Mouse (Mus musculus): Measurements from ENCODE around the gene Ubald2.

Gene Ubald2

DNA sequence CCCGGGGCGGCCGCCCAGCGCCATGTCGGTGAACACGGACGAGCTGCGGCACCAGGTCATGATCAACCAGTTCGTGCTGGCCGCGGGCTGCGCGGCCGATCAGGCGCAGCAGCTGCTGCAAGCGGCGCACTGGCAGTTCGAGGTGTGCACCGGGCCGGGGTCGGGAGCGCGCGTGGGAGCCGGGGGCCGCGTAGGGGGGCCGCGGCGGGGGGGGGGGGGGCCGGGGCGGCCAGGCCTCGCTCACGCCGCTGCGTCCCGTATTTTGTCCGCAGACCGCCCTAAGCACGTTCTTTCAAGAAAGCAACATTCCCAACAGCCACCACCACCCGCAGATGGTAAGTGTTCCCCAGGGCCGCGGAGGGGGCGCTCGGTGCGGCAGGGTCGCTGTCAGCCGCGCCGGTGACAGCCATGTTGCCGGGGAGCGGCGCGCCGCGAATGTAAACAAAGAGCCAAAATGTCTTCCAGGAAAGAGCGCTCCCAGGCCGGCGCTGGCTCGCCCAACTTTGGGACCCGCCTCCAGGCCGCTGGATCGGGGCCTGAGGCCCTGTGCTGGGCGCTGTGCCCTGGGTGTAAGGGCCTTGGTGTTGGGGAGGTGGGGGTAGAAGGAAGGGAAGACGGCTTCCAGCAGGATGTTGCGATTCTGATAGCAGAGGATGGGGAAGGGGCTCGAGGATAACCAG lies 533 bp downstream of the Ubald2 start:
- DNase-seq (ENCODE audit: low spot score in 2 of 2): peak in 1 of 2 experiments; percentile 41

DNA sequence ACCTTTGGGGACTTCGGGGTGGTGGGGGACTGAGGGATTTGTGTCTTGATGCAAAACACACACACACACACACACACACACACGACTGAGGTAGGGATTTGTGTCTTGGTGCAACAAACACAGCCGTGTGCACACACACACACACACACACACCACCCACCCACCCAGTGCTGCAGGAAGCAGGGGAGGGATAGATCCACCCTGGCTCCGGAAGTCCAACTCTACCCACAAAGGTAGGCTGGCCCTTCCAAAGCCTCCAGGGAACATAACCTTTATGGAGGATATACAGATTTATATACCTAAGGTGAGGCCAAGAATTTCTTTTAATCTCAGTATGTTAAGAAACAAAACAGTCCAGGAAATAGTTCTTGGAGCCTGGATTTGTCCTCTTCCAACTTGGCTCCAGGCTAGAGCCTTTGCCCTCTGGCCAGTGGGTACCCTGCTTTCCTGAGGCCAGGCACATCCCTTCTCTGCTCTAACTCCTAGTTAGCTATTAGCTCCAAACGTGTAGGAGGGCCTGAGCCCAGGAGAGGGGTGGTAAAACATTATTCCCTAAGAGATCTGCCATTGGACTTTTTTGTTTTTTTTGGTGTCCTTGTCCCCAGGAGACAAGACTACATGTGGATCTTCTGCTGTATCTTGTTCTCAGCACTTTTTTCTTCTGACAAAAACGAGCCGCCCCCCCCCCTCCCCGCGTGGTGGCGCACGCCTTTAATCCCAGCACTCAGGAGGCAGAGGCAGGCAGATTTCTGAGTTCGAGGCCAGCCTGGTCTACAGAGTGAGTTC lies 1.3 kb downstream of the Ubald2 start:
- no peak for DNase-seq (ENCODE audit: low spot score in 2 of 2)

DNA sequence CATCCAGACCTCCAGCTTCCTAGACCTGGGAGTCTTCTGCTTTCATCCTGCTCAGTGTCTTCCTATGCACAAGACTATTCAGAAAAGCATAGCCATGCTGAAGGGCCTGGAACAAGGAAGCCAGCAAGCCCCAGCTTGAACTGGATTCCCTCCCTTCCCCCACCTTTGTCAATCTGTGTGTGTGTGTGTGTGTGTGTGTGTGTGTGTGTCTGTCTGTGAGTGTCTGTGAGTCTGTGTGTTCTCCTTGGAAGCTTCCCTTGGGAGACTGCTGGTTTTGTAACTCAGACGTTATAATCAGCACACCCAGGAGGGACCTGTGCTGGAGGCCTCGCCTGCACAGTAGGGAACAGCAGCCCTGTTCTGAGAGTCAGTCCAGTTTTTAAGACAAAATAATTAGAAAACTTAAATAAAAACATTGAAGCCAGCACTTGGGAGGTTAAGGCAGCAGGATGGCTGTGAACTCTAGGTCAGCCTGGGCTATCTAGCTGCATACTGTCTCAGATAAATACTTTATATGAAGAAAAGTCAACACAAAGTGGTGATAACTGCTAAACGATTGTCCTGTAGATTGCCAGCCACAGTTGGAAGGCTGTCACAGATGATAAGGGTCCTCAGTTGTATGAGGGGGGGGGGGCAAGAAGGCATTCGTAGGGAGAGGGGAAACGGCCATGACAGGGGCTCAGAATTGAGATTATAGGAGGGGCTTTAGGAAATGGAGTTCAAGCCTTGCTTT lies 2.3 kb downstream of the Ubald2 start:
- DNase-seq (ENCODE audit: low spot score in 2 of 2): no peak

DNA sequence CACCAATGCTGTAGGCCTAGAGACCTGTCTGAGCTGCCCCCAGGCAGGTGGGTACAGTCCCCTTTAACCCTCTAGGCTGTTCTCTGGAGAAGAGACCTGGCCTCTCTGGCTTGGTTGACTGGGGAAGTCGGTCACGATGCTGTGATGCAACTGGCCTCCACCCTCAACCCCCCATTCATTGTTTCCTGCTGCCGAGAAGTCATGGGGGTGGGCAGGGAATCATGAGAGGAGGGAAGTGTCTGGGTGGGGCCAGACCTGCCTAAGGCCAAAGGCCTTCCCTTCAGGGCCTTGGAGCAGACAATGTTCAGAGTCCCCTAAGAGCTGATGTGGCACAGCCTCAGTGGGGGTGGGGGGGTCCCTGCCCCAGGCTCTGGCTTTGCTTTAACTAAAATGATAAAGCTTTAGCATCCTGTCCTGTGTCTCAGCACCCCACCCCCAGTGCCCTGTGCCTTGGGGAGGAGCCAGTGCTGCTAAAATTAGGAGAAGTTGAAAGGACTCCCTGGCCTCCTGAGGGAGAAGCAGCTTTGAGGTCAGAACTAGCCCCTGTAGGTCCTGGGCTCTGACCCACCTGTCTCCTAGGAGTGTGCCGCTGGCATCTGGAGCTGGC lies 2.9 kb downstream of the Ubald2 start:
- no peak for DNase-seq (ENCODE audit: low spot score in 2 of 2)

DNA sequence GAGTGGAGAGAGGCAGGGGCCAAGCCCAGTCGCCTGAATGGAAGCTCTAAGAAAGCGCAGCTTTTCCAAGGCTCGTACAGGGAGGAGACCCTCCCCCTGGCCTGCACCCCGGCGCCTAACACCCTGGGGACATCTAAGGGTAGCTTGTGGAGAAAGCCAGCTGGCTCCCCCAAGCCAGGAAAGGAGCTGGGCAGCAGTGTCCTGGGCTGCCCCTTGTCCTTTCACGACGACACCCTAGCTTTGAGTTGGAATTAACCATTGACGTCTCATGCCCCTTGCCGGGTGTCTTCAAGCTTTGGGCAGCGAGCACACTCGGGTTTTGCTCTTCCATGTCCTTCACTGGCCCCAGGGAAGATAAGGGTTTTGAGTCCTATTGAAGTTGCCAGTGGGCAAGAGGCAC lies 3.6 kb downstream of the Ubald2 start:
- DNase-seq (ENCODE audit: low spot score in 2 of 2): no peak

DNA sequence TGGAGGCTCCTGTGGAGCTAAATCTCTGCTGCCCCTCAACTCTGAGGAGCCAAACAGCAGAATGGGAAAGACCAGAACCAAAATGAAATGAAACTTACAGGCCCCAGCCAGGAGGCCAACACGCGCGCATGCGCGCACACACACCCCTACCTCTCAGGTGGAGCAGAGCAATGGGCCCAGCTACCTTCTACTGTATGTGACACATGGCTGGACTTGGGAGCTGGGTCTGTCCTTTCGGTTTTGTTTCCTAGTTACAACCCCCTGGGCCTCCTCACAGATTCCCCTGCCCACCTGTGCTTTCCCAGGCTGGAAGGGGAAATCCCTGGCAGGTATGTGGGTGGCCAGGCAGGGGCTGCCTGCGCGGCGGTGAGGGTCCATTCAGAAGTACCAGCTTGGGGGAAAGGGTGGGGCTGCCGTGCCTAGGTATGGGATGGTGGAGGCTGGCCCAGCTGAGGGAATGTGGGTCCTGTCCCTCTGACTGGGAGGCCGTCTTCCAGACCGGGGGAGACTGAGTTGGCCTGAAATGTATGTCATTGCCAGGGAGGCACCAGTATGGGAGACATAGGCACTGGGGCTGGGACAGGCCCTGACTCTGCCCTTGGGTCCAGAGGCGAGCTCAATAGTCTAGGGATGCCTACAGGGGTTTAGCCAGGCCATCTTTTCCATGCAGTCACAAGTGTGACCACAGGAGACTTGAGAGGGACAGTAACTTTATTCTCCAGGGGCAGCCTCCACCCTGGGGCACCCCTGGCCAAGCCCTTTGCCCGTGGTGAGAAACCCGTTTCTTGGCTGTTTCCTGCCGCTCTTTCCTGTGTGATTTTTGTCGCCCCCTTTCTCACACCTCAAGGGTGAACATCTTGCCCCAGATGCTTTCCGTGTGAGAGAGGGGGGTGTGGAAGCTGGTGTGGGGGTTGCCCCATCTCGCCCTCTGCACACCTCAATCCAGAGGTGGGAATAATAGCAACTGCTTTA lies 5.7 kb downstream of the Ubald2 start:
- DNase-seq (ENCODE audit: low spot score in 2 of 2): no peak

DNA sequence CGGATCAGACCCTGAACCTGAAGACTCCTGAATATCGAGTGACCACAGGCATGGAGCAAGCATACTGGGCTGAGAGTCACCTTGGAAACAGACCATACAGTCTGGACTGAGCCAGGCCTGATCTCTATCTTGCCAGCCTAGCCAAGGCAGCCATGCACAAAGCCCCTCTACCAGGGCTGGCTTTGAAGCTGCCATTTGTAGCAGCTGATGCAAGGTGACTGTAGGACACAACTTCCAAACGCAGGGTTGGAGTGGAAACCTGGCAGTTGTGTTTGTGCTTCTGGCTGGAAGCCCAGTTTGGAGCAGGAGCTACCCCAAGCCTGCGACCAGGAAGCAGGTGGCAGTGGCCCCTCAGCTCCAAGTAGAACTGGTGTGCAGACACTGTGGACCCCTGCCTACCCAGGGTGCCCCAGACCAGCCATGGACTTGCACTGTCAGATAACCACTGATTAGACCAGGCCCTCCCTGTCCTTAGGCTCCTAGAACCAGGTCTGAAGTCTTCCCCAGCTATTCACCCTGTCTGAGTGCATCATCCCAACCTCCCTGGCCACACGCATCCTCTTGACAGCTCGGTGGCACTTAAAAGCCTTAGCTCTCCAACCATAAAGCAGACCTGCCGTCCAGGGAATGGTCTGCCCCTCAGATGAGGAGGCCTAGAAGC lies 6.6 kb downstream of the Ubald2 start:
- no peak for DNase-seq (ENCODE audit: low spot score in 2 of 2)

DNA sequence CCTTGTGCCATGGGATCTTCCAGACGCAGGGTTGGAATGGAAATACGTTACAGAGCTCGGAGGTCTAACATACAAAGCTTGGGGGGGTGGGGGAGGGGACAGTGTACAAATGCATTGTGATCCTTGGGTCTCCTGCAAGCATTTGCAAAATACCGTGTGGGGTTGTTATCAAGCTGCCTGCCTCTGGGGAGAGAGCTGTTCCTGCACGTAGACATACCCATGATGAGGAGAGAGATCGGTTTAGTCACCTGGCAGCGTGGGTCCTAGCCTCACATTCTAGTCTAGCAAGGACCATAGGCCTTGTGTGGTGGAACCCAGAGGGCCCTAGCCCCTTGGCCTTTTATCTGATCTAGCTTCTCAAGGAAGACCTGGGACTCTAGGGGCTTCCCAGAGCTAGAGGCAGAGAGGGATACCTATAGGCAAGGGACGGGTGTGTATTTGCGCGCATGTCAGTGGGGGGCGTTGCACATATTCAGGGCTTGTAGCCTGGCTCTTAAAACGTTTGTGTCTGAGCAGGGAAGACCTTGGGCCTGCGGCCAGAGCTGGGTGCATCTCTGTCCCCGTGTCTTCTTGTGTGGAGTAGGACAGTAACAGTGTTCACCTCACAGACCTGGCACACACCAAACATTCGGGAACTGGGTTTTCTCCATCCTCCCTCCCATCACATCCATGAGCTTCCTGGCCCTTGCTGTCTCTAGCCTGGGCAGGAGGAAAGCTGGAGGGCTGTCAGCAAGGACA lies 8.4 kb downstream of the Ubald2 start:
- DNase-seq (ENCODE audit: low spot score in 2 of 2): no peak

DNA sequence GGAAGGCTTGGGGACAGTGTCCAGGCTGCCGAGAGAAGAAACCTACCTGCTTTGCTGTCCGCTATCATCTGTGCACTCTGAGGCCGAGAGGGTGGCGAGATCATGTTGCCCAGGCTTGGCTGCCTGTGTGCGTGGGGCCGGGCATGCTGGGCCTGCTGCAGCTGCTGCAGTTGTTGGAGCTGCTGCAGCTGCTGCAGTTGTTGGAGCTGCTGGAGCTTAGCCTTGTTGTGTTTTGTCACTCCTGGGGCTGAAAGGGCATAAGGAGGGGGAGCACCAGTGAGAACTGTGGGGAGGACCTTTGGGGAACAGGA lies 8.9 kb downstream of the Ubald2 start:
- DNase-seq (ENCODE audit: low spot score in 2 of 2): no peak

DNA sequence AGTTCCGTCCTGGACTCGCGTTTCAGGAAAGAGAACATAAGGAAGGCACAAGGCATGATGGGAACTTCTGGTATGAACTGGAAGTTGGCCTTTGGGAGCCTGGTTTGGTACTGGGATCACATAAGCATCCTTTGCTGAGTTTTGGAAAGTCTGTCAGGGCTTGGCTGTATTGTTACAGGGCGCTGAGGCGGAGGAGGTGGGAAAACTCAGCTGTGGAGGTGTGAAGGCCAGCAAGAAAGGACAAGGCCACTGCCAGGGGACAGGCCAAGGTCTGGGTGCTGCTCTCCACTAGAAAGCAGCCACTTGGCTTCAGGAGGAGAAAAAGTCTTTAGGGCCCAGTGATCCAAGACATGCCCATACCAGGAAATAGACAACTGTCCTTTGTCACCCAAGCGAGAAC lies 9.4 kb downstream of the Ubald2 start:
- DNase-seq (ENCODE audit: low spot score in 2 of 2): no peak

DNA sequence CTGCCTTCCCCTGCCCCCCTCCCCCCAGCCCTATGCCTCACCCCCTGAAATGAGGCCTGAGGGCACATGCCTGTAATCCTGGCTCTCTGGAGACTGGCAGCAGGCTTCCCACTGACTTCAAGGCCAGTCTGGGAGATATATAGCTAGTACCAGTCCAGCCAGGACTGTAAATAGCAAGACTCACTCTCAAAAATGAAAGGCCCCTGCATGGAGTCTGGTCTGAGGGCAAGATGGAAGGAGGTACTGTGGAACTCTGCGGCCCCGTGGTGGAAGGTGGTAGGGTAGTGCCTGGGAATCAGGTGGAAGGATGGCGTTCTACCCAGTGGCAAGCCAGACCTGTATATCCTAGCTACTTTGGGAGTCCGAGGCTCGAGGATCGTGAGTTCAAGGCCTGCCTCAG lies 10.0 kb downstream of the Ubald2 start:
- DNase-seq (ENCODE audit: low spot score in 2 of 2): no peak

DNA sequence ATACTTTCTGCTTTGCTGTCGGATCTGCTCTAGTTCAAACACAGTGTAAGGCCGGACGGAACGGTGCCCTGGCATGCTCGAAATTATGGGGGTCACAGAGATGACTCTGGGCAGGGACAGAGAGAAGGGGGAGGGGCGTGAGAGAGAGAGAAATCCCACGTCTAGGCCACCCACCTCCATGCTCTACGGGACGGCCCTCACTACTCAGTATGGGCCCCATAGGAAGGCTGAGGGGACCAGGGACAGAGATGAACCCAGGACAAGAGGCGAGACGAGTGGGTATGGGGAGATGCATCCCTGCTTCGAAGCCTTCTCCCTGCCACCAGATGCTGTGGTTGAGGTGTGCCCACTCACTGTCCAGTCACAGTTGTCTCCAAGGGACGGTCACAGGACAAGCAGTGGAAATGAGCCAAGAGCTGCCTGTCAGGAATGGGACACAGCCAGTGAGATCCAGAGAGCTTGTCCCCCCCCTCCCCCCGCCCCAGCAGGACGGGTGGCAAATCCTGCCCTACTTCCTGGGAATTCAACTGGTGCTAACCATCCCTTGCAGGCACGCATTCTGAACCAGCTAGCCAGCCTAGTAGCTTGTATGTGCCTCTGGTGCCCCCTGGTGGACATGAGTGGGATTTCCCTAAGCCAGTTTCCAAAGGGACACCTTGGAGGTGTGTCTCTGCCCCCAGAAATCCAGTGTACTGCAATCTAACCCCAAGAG lies 11.9 kb downstream of the Ubald2 start:
- DNase-seq (ENCODE audit: low spot score in 2 of 2): peak; percentile 79 to 94

DNA sequence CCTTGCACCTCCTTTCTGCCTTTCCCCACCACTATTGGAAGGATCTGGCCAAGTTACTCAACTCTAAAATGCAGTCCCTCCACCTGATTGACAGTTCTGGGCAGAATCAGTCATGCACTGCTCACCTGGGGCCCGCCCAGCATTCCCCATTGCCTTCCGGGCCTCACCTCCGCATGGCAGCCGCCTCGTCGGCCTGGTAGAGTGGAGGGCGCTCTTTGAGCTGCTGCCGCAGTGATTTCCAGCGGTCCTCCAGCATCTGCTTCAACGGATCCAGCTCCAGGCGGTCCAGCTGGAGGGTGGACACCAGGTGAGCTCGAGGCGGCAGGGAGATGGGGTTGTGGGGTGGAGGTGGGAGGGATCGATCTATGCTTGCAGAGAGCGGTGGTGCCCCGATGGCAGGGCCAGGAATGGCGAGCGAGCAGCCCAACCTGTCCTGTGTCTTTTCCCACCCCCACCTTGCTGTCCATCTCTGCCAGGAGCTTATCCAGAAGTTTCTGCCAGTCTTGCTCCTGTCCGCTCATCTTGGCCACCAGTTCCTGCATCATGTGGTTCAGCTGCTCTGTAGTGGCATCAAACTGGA lies 12.5 kb downstream of the Ubald2 start:
- DNase-seq (ENCODE audit: low spot score in 2 of 2): no peak

DNA sequence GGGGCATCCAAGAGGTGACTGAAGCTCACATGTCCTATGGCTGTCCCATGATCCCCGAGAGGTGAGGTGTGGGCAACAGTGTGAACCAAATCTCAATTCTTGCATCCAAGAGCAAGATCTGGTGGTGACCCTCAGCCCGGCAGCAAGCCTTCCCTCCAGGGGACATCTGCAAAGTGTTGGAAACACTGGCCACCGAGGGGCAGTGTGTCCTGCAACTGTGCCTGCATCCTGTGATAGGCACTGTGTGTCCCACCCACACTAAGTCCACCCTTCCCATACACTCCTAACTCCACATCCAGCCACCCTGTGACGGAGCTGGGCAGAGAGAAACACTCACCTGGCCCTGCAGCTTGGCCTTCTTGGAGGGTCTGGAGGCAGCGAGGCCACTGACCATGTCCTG lies 13.9 kb downstream of the Ubald2 start:
- no peak for DNase-seq (ENCODE audit: low spot score in 2 of 2)

DNA sequence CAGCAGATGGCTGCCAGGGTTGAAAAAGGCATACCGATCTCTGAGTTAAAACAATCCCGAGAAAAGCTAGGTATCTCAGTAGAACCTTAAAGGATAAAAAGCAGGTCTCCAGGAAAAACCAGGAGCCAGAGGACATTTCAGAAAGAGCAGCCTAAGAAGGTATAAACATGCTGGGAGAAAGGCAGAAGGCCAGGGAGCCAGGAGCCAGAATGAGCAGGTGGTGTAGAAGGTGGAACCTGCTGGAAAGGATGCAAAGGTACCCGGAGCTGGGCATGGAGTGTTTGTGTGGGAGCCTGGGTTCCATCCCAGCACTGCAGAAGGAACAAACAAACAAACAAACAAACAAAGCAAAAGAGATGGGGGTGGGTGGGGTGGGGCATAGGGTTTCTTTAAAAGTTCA lies 15.4 kb downstream of the Ubald2 start:
- DNase-seq (ENCODE audit: low spot score in 2 of 2): no peak

DNA sequence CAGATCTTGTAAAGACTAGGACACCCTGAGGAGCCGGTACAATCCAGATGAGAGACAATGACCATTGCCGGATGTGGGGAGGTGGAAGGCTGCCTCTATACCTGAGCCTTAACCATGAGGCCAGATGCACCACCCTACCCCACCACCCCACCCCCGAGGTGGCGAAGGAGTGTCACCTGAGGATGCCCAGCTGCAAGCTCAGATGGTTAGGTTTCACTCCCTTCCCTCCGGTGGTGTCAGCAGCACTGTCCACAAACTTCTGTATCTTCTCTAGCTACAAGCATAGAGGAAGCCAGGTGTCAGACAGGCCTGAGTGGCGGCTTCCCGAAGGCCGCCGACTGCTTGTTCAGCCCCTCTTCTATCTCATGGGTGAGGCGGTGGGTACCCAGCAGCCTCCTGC lies 20.0 kb downstream of the Ubald2 start:
- DNase-seq (ENCODE audit: low spot score in 2 of 2): no peak

DNA sequence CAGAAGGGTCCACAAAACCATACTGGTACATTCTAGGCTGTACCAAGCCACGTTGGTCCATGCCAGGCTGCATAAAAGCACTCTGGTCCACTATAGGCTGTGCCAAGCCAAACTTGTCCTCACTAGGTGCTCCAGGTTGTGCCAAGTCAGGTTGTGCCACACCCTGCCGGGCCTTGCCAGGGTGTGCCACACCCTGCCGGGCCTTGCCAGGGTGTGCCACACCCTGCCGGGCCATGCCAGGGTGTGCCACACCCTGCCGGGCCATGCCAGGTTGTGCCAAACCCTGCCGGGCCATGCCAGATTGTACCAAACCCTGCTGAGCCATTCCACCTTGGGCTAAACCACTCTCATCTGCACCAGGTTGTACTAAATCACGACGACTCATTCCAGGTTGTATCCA lies 22.3 kb downstream of the Ubald2 start:
- no peak for DNase-seq (ENCODE audit: low spot score in 2 of 2)

DNA sequence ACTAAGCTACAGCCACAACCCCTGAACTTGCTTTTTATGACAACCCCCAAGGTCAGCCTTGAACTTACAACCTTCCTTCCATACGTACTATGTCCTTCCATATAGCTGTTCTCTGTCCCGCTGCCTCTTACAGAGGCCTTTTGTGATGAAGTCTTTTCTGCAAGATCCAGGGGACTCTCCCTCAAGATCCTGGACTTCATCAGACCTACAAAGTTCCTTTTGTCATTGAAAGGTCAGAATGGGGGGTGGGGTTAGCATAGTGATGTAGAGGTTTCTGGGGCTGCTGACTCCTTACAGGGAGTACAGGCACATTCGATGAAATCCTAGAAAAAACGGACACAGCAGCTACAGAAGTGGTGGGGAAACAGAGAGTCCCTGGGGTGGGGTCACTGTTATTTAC lies 25.9 kb downstream of the Ubald2 start:
- no peak for DNase-seq (ENCODE audit: low spot score in 2 of 2)

DNA sequence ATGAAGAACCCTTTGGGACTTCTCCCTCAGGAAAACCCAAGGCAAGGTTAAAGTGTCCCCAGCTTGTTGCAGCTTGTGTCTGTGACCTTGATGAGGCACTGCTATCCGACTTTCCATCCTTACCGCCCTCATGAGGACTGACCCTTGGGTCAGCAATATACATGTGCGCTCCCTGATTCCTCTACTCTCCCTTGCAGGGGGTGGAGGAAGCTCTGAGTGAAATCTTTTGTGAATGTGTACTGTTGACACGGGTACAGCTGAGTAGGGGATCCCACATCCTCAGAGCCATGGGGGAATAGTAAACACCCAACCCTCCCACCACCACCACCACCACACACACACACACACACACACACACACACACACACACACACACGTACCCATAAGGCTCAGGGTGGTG lies 29.4 kb downstream of the Ubald2 start:
- DNase-seq (ENCODE audit: low spot score in 2 of 2): no peak

Measured in frontal cortex, postnatal 14 days (tissue).